Mouse (Mus musculus): Measurements from ENCODE around the gene Ifna14.

GRCm38 (mm10) chr4:88522674-88523073 lies 48.9 kb downstream of the Ifna14 start, which contains the start of gene Ifnb1:
- TF ChIP-seq CTCF (IDR thresholded peaks at IDR 0.05; ENCODE audit: borderline replicate concordance, insufficient read depth, low read depth, low read length) (no peak), POLR2A (IDR thresholded peaks at IDR 0.05; ENCODE audit: borderline replicate concordance, insufficient read depth, low read length) (no peak)
